Mouse (Mus musculus) cerebral cortex, adult 2 months (tissue): ENCODE measurements around the gene Fggy.

Experiments
- WGBS: fragments of 180-500 bp; shearing (Covaris S2); methylation state at CpG from one replicate; pipeline ENCODE4 v1.1.7; 2018; 5-methylcytosine and 5-hydroxymethylcytosine counted together

Fggy gene

DNA sequence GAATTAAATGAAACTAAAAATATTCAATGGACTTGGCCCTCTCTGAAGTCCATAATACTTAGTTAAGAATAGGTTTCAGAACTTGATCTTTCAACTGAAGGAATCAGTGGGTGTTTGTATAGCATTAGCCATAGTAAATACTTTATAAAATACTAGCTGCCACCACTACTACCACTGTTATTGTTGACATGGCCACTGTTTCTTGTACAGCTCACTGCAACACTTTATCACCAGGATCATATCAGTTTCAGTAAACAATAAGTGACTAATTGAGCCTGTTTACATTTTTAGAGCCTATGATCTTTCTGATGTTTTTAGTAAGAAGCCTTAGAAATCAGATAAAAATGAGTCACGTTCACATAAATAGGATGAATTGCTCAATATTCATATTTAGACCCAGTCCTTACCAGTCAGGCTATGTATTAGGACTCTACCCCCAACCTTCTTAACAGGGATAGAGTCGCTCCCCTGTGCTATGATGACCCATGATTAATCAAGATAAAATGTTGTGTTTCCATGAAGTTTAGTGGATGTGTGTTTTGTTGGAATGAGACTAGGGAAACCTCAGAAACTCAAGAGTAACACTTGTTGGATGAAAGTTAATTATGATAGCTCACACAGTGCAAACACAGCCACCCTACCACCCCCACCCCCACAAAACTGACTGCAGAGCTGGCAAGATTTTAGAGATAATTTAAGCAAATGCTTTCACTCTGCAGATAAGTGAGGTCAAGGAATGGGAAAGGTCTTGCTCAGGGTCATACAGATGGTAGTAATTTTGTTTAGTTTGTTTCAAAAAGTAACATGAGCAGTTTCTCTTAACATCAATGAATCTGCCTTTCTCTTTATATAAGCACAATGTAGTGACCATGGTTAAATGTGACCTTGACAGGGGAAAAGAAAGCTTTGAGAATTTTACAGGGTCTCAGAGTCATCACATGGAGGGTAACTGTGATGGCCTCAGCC is 352.7 kb downstream of the Fggy start:
- WGBS: 88% methylated on average over 2 of the region's 2 CpGs

DNA sequence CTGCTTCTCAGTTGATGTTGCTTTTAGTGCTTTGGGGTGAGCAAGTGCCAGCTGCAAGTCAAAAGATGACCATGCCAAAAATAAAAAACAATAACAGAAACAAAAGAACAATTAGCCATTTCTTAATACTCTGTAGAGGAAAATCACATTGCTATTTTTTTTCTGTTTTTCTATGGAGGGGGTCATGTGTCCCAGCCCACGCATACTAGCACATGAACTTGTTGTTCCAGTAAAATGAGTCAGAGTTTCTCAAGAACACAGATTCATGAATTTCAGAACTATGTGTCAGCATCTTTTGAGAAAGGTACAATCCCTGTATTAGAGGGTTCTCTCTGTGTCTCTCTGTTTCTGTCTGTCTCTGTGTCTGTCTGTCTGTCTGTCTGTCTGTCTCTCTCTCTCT is 355.7 kb downstream of the Fggy start:
- 65% methylated on average over 1 of the region's 1 CpGs for WGBS

DNA sequence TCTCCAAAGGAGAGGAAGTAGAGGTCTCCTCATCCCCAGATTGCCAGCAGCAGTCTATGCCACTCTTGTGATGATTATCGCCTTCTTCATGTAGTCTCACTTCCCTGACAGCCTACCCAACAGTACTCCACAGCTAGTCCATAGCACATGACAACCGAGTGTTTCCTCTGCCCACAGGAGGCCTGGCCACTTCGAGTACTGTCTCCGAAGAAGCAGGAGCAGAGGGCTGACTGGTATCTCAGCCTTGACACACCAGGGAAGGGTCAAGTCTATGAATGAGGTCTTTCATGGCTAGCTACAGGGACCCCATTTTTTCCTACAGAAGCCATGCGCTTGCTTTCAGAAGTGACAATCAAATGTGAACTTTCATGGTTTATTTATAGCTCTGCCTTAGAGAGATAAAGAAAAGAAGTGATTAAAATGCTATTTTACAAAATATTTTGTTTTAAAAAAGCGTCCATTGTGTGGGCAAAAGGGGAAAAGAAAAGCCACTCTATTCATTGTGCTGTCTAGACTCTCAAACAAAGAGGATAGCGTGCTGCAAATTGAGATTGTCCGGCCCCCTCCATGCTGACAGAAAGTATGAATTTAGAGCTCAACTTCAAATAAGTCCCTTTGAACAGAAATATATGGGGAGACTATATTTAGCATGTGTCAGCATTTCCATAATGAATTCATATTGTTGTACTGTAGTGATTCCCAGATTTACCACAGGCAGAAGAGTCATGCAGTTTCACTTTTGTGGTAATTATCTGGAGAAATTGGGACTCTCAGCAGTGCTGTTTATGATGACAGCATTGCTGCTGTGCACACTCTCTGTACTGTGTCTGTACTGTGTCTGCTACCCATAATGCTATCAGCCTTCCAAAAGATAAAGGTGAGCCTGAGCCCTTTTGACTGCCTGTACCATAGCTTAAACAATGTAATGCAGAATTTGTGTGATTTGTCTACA is 358.6 kb downstream of the Fggy start:
- WGBS: 42% methylated on average over 8 of the region's 8 CpGs

DNA sequence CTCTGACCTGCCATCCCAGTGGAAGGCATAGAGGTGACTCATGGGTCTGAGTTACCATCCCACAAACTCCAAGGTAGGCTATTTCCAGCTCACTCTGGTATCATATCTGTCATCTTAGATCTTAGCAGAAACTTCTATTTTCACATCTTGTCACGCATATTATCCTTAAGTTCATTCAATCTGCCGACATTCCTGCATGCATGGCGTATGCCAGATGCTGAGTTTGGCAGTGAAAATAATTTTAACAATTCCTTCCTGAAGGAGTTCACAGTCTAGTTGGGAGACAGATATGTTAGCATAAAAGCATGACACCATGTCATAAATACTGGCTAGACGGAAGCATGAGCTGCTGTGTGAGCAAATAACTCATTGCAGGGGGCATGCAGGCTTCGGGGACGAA is 360.4 kb downstream of the Fggy start:
- WGBS: 47% methylated on average over 6 of the region's 6 CpGs

DNA sequence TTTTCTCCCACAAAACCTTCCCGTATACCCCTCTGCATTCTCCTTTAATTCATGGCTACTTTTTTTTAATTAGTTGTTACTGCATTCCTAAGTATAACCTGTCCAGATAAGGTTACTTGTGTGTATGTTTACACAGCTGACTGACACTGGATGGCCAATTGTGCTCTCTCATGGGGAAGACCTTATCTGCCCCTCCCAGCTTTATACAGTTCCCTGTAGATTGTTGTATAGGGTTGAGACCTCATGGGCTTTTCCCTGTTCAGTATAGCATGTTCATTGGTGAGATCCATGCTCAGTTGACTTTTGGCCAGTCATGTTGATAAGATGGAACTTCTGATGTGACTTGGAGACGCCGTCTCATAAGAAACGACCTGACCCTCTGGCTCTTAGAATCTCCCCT is 363.1 kb downstream of the Fggy start:
- WGBS: 90% methylated on average over 4 of the region's 4 CpGs

DNA sequence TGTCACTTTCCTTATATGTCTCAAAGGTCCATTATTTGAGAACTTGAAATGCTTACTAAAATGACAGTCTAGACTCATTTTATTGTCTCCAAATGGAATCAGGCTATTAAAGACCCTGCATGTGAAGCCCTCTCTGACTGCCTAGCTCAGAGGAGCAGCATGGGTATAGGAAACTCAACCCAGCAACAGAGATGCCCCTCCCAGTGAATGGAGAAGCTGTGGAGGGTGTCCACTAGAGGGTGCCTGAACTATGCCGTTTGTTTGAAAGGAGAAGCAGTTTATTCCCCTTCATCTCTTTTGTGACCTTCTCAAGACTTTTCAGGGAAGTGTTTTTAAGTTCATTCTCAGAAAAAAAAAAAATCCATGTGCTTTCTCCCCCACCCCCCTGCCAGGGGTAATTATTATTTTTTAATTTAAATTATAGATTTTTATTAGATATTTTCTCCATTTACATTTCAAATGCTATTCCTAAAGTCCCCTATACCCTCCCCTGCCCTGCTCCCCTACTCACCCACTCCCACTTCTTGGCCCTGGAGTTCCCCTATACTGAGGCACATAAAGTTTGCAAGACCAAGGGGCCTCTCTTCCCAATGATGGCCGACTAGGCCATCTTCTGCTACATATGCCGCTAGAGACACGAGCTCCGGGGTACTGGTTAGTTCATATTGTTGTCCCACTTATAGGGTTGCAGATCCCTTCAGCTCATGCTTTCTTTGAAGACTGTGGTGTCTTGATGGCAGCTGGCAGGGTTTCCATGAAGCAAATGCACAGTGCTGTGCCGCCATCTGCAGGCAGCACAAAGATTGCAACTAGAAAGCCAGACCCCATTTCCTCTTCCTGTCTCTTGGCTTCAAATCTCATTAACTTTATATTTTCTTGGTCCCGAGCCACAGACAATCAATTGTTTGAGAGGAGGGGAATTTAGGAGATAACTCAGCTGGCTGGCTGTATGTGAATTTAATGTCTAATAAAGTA is 367.2 kb downstream of the Fggy start:
- 7% methylated on average over 7 of the region's 7 CpGs for WGBS

DNA sequence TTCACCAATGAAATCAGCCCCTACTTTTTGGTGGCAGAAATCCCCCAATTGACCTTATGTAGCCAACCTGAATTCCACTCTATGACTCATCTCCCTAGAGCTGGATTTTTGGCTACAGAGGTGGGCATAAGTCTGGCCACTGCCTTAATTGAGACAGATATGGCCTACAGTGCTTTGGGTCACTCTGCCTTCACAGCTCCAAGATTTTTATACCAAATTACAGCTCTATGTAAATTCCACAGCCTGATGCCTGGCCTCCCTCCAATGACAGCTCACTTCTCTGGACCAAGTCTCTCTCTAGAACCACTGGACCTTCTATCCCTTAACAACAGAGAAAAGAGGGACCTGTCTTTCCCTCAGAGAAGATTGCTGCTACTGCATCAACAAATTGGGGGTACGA is 371.5 kb downstream of the Fggy start:
- WGBS: 95% methylated on average over 1 of the region's 1 CpGs

DNA sequence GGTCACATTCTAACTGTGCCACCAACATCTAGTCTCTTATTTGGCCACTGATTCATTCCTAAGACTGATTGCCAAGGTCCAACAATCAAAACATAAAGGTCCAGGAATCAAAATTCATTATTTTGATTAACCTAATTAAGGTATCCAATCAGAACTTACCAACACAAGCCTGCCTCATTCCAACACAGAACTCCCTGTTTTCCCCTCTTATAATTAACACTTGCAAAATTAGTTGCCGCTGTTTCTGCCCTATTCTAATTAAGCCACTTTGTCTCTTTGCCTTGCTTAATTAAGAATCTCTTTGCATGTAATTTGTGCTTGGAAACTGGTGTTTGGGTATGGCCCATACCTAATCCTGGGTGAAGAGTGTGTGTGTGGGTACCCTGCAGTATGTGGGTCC is 372.6 kb downstream of the Fggy start:
- WGBS: 64% methylated on average over 1 of the region's 1 CpGs

DNA sequence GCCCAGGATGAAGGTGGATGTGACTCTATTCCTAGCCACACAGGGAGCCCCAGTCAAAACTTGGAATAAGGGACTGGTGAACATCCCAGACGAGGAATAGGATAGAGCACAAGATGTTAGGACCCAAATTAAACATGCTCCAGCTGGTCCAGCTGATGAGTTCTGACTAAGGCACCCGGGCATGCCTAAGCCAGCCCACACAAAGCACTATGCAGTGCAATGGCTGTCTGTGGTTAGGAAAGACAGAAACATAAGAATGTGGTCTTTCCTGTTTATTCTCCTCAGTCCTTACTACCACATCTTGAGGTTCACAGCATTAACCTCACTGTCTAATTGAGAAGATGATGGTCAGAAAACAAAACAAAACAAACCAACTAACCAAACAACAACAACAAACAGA is 374.0 kb downstream of the Fggy start:
- 54% methylated on average over 2 of the region's 2 CpGs for WGBS

DNA sequence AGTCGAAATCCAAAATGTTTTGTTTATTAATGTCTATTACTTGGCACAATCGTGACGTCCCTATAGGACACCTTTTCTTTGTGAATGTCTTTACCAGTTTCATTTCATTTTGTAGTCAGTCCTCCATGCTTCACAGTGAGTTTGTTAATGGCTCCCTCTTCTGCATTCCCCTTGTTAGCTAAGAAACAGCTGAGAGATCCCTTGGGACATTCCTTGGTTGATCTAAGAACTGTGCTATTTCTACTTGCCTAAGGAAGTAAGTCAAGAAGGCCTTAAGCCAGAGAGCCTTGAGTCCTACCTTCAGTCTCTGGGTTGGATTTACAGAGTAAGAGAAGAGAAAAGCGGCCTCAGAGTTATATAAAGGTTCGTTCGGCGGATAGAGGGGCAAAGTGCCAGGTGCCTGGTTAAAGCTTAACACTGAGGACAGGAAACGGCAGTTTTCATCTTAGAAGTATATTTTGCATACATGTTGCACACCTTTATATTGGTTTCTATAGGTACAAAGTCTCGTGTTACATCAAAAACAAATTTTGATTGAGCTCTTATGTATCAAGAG is 376.6 kb downstream of the Fggy start:
- WGBS: 88% methylated on average over 9 of the region's 9 CpGs

DNA sequence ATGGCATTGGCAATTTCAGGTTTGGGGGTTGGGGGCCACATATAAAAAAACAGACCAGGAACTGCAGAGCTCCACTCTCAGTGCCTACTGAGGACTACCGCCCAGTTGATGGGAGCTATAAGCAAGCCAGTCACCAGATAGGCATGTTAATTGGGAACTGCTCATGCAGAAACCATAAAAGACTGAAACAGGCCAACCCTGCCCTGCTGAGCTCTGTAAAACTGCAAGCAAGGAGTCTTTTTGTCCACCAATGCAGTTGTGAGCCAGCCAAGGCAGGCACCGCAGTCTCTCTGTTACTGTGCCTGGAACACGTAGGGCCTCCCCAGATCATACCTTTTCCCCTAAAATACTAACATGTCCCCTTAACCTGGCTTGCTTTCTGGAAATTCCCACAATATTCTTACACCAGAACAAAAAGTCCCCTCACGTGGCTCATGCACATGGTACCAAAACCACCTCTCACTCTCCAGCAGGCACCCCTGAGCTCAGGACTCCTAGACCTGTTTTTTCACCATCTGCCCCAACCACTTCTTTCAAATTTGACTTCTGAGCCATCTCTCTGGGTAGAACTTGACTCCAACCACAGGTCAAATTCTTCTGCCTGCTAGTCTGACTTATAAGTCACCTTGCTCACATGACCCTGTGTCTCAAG is 377.2 kb downstream of the Fggy start:
- WGBS: 88% methylated on average over 4 of the region's 4 CpGs

DNA sequence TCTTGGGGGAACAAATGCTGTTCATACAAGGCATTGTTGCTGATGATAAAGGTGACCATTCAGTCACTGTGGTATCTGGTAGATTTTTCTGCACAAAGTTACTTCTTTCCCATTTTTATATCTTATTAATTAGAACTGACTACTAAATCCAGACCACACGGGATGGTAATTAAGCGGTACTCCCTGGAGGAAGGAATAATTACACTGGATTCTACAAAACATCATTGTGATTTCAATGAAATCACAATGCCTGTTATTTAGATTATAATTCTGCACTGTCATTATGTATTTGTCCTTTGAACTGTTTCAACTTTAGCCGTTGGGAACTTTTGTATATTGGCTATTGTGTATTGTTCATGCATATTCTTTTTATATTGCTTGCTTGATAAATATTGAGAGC is 381.4 kb downstream of the Fggy start:
- WGBS: 75% methylated on average over 3 of the region's 3 CpGs

DNA sequence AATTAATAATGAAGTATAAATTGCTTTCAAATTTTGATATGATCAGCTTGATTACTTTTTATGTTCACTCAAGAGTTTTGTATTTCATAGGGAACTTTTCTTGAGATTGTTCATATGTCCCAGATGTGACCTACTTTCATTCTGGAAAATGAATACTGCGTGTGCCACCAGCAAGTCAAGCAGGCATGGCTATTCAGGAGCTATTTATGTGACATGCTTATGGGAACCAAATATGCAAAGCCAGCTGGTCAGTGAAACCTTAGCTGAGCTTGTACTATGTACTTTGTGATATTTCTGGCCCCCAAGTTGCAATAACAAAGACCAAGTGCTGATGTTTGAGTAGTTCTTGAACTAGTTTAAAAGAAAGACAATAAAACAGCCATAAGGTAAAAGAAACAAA is 390.6 kb downstream of the Fggy start:
- WGBS: 44% methylated on average over 1 of the region's 1 CpGs

DNA sequence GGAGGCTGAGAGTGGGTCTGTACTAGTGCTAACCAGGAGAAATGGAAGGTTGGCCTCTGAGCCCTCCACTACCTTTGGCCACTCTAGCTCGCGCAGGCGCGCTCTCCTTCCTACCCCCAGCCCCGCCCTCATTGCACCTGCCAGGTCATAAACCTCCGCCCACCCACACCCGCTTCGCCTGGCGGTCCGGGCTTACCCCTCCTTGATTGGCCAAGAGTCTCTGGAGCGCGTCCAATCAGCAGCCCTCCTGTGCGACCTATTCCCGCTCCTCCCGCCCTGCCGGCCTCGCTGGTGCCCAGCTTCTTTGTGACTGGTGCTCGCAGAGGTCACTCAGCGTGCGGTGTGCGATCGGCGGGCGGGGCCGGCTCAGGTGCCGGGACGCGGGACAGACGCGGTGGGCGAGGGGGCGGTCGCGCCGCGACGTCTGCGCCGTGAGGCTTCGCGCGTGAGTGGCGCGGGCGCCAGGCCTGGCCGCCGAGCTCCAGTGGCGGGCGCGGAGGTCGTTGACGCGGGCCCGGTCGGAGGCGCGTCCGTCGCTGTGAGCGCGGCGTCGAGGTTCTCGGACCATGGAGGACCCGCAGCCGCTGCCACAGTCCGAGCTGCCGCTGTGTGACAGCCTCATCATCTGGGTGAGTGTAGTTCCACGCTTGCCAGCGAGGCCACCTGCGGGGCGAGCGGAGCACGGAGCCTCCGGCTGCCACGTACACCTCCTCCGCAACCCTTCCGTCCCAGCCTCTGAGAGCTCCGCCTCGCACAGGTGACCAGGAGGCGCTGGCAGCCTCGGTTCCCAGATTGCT is 409.8 kb downstream of the Fggy start, which contains the start of gene Hook1:
Hook1 (plus strand) TSS at position 313 of the 797 bp plus-strand sequence.
- under 1% methylated on average over 82 of the region's 82 CpGs for WGBS
